In the genomic region with DNA sequence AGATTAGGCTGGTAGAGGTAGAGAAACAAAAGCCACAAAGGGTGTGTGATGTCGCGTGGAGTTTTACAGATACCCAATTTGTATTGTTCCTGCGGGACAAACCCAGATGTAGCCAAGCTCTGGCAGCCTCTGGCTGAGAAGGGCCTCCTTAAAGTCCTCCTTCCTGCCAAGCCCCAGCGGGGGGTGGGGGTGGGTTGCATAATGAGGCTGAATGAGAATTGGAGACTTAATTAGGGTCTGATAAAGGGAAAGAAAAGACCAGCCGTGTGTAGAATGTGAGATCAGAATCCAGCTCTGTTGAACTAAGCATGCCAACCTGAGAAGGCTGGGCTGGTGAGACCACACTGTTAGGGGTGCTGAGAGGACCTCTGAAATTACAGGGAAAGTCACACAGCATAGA, we compare ENCODE assay signal across 9 mouse cellular contexts.
A peak's percentile ranks its signal among the peaks of the same experiment; 100 is the strongest.
DNase-seq lines count a peak whose midpoint lies in the region; ATAC-seq and TF ChIP-seq lines count a peak whose summit lies in the region.
"Had no signal": no experiment of that assay in that cellular context is flagged by ENCODE, and none has a peak within 500 bp of the region (broad histone marks: within the 10 kb centered on the region; RNA-seq: fewer than 3 reads in every experiment).

No protein-coding gene starts in this region.

- peak; percentile 95 for ATAC-seq in forebrain, embryonic 15.5 days (replicated peaks)
- ATAC-seq in limb, embryonic 15.5 days (ENCODE audit: insufficient number of reproducible peaks, low FRiP score, low TSS enrichment, low read depth), result no peak
- ATAC-seq in lung, postnatal 0 days, result no peak
- no peak for ATAC-seq in stomach, postnatal 0 days (ENCODE audit: low FRiP score, low TSS enrichment)

- peaks cover 12% of the 10 kb centered on the region for H3K4me1 ChIP-seq in forebrain, embryonic 15.5 days
- H3K4me1 ChIP-seq in limb, embryonic 15.5 days, result no peaks in the 10 kb centered on the region
- no peaks in the 10 kb centered on the region for H3K4me1 ChIP-seq in lung, postnatal 0 days (ENCODE audit: insufficient read depth, low read depth, low read length)
- no peaks in the 10 kb centered on the region for H3K4me1 ChIP-seq in stomach, postnatal 0 days (replicated peaks; ENCODE audit: control insufficient read depth, insufficient read depth)

- no peak overlapping the region for H3K4me3 ChIP-seq in forebrain, embryonic 15.5 days
- H3K4me3 ChIP-seq in limb, embryonic 15.5 days, result no peak overlapping the region
- H3K4me3 ChIP-seq in lung, postnatal 0 days (ENCODE audit: low read depth, low read length), result no peak overlapping the region
- H3K4me3 ChIP-seq in stomach, postnatal 0 days (ENCODE audit: low read depth, low read length), result no peak overlapping the region

- no peak for TF ChIP-seq EP300 in lung, postnatal 0 days (IDR thresholded peaks at IDR 0.05)
- no peak for TF ChIP-seq EP300 in stomach, postnatal 0 days (optimal IDR thresholded peaks at IDR 0.05)

- 2% methylated on average over 5 of the region's 5 CpGs for WGBS in forebrain, embryonic 15.5 days
- 18% methylated on average over 5 of the region's 5 CpGs for WGBS in limb, embryonic 15.5 days
- 16% methylated on average over 5 of the region's 5 CpGs for WGBS in lung, postnatal 0 days
- 19% methylated on average over 5 of the region's 5 CpGs for WGBS in stomach, postnatal 0 days

- 0 out of 2 replicates have a peak overlapping the region, but pooled peaks have one; percentile 40 for H3K27ac ChIP-seq in forebrain, embryonic 15.5 days (replicated peaks)
- 0 out of 2 replicates have a peak overlapping the region, but pooled peaks have one; percentile 33 for H3K27ac ChIP-seq in limb, embryonic 15.5 days
- H3K27ac ChIP-seq in lung, postnatal 0 days (ENCODE audit: low read length), result no peak overlapping the region
- no peak overlapping the region for H3K27ac ChIP-seq in stomach, postnatal 0 days (replicated peaks)

- no peak overlapping the region for H3K9ac ChIP-seq in forebrain, embryonic 15.5 days (replicated peaks)
- no peak overlapping the region for H3K9ac ChIP-seq in limb, embryonic 15.5 days
- H3K9ac ChIP-seq in lung, postnatal 0 days (replicated peaks; ENCODE audit: low read depth), result no peak overlapping the region
- no peak overlapping the region for H3K9ac ChIP-seq in stomach, postnatal 0 days (ENCODE audit: low read length)

- no peaks in the 10 kb centered on the region for H3K27me3 ChIP-seq in forebrain, embryonic 15.5 days
- no peaks in the 10 kb centered on the region for H3K27me3 ChIP-seq in limb, embryonic 15.5 days
- no peaks in the 10 kb centered on the region for H3K27me3 ChIP-seq in lung, postnatal 0 days (replicated peaks; ENCODE audit: insufficient read depth, low read length)
- H3K27me3 ChIP-seq in stomach, postnatal 0 days (ENCODE audit: control insufficient read depth, insufficient read depth, low read length), result no peaks in the 10 kb centered on the region

- H3K36me3 ChIP-seq in forebrain, embryonic 15.5 days, result no peaks in the 10 kb centered on the region
- H3K36me3 ChIP-seq in limb, embryonic 15.5 days, result no peaks in the 10 kb centered on the region
- no peaks in the 10 kb centered on the region for H3K36me3 ChIP-seq in lung, postnatal 0 days (ENCODE audit: insufficient read depth, low read length)
- no peaks in the 10 kb centered on the region for H3K36me3 ChIP-seq in stomach, postnatal 0 days (ENCODE audit: control insufficient read depth, insufficient read depth, low read length)

- no peak for TF ChIP-seq CTCF in lung, postnatal 0 days (IDR thresholded peaks at IDR 0.05)
- TF ChIP-seq CTCF in stomach, postnatal 0 days (IDR thresholded peaks at IDR 0.05; ENCODE audit: low read depth), result no peak

- H3K4me2 ChIP-seq in forebrain, embryonic 15.5 days (replicated peaks), result no peak overlapping the region
- H3K4me2 ChIP-seq in limb, embryonic 15.5 days, result no peak overlapping the region
- H3K4me2 ChIP-seq in lung, postnatal 0 days (replicated peaks; ENCODE audit: low read depth, low read length), result no peak overlapping the region
- no peak overlapping the region for H3K4me2 ChIP-seq in stomach, postnatal 0 days (replicated peaks; ENCODE audit: low read depth)

- DNase-seq in ES-CJ7 (ENCODE audit: low read depth, low spot score), result peak; percentile 43
- DNase-seq in Muller cell, postnatal 12 days (ENCODE audit: inconsistent ontology term), result peak; percentile 95
- no peak for DNase-seq in lung, postnatal 0 days (ENCODE audit: low spot score)
- DNase-seq in spleen, adult 12 weeks (ENCODE audit: low spot score), result no peak
- no peak for DNase-seq in urinary bladder, postnatal 4 days (ENCODE audit: low spot score in 2 of 2)
- no peak for DNase-seq in stomach, postnatal 0 days (ENCODE audit: low spot score)
- DNase-seq: gastrocnemius, postnatal 36 days had no signal

- no peaks in the 10 kb centered on the region for H3K9me3 ChIP-seq in forebrain, embryonic 15.5 days
- H3K9me3 ChIP-seq in limb, embryonic 15.5 days, result no peaks in the 10 kb centered on the region
- H3K9me3 ChIP-seq in lung, postnatal 0 days (ENCODE audit: low read length), result no peaks in the 10 kb centered on the region
- H3K9me3 ChIP-seq in stomach, postnatal 0 days (ENCODE audit: control insufficient read depth, low read length), result no peaks in the 10 kb centered on the region

Comparison
In these comparisons a context has a peak if more than half of its experiments do, and no peak if none do; other contexts are left out.
1. DNase-seq: peak in ES-CJ7 (single experiment) and Muller cell, postnatal 12 days (single experiment); none in lung, postnatal 0 days (single experiment), spleen, adult 12 weeks (single experiment), urinary bladder, postnatal 4 days (0 of 2) and stomach, postnatal 0 days (single experiment).
2. H3K27ac ChIP-seq: peak in forebrain, embryonic 15.5 days (single experiment) and limb, embryonic 15.5 days (single experiment); none in lung, postnatal 0 days (single experiment) and stomach, postnatal 0 days (single experiment).